Mouse (Mus musculus) retina, adult 2 months (tissue): ENCODE results near the gene Dnajc7.

Experiments
- DNase-seq: peaks from one replicate; pipeline ENCODE4 v3.0.0-alpha.2; 2012; ENCODE audit warnings: low read depth, low spot score

Gene Dnajc7

GRCm38 (mm10) chr11:100580275-100580674 lies 39.7 kb downstream of the Dnajc7 start:
- no peak for DNase-seq

- no peak for DNase-seq
Measured at GRCm38 (mm10) chr11:100579116-100579799, 40.7 kb downstream of the Dnajc7 start.

DNA sequence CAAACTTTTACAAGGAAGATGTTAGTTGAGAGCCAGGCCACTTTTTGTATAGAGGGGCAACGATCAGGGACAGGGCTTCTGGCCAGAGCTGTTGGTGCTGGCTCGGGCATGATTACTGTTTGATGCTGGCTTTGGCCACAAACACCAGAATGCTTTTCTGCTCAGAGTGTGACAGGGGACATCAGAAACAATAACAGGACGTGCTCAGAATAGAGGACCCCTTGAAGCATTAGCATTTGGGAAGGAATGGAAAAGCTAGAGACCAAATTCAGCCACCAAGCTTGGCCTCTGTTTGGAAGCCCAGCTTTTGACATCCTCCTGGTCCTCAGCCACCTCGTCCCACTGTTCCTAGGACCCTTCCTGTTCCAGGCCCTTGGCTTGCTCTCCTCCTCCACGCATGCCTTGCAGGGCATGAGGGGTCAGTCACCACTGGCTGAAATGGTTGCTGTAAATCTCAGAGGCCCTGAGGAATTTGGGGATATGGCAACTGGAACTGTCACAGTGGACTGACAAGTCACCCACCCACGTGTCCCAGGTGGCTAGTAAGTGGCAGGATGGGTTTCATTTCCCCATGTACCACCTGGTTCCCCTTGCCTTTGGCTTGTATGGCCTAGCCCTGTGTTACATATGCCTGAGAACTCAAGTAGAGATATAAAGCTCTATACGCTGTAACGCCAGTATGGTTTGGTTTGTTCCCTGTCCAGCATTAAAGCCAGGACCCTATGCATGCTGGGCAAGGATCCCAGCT lies 41.9 kb downstream of the Dnajc7 start:
- DNase-seq, result no peak

DNA sequence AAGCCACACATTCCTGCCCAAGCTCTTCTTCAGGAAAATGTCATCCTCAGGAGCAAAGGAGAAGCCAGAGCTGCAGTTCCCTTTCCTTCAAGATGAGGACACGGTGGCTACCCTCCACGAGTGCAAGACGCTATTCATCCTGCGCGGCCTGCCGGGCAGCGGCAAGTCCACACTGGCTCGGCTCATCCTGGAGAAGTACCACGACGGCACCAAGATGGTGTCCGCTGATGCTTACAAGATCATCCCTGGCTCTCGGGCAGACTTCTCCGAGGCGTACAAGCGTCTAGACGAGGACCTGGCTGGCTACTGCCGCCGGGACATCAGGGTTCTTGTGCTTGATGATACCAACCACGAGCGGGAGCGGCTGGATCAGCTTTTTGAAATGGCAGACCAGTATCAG lies 43.7 kb downstream of the Dnajc7 start:
- DNase-seq, result no peak

DNA sequence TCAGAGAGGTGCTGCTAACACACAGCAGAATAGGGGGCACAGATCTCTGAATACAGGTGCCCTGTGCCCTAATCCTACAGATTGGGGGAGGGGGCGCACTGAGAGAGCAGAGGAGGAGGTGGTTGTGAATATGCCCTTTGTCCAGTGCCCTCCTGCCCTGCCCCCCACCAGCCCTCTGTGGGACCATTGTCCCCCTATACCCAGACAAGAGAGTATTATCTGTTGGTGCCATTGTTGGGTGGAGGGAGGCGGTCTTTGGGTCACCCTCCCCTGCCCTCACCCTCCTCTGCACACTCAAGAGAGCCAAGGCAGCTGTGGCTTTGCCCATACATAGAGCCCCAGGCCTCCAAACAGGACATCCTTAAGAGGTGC lies 44.5 kb downstream of the Dnajc7 start:
- DNase-seq, result no peak

- DNase-seq, result no peak
Measured at GRCm38 (mm10) chr11:100574708-100575483, 45.1 kb downstream of the Dnajc7 start, which contains the start of gene Cnp. Gene Cnp, plus strand, starts transcription at chr11:100574904.

DNA sequence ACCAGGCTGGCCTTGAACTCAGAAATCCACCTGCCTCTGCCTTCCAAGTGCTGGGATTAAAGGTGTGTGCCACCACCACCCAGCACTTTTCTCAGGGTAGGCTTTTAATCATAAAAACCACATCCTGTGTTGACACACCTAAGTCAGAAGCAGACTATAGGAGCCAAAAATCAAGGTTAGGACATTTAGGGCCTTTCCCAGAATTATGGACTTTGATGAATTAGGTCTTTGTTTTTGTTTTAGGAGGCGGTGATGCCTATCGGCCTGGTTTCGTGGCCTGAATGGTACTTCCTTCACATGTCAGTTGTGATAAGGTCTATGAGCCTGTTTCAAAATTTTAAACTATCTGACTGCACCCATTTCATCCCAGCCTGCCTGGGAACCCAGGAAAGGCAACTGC lies 45.8 kb downstream of the Dnajc7 start:
- no peak for DNase-seq

DNA sequence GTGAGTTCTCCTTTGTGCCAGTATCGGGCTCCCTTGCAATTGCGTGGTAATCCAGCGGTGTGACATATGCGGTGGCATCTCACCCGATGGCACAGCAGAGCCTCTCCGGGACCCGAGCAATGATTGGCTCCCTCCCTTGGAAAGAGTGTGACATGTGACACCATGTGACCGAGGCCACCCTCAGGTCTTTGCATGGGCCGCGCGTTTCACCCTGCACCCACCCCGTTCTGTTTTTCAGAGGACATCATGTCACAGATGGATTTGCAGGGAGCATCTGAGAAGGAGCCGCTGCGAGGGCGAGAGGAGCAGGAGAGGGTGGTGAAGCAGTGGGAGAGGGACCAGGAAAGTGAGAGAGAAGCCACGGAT lies 48.8 kb downstream of the Dnajc7 start:
- DNase-seq, result no peak

- peak; percentile 54 for DNase-seq
Measured at GRCm38 (mm10) chr11:100570430-100571201, 49.4 kb downstream of the Dnajc7 start.

GRCm38 (mm10) chr11:100569789-100570188 lies 50.2 kb downstream of the Dnajc7 start:
- no peak for DNase-seq

GRCm38 (mm10) chr11:100568692-100569091 lies 51.3 kb downstream of the Dnajc7 start:
- no peak for DNase-seq

DNA sequence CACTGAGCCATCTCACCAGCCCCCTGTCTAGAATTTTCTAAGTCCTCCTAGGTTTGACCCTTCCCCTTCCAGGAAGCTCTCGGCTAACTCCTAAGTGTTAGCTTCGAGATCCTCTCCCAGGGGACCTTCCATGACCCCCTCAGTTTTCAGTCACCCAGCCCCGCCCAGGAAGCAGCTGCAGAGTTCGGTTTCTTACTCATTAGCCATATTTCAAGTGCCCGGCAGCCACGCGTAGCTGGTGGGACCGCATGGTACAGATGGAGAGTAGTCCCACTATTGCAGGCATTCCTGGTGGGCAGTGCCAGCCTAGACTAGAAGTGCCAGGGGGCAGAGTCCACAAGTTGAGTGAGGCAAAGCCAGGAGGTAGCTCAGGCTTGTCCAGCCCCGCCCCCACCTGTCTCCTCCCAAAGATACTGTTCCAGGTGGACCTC lies 52.1 kb downstream of the Dnajc7 start:
- DNase-seq, result no peak

GRCm38 (mm10) chr11:100567229-100567628 lies 52.7 kb downstream of the Dnajc7 start:
- no peak for DNase-seq

DNA sequence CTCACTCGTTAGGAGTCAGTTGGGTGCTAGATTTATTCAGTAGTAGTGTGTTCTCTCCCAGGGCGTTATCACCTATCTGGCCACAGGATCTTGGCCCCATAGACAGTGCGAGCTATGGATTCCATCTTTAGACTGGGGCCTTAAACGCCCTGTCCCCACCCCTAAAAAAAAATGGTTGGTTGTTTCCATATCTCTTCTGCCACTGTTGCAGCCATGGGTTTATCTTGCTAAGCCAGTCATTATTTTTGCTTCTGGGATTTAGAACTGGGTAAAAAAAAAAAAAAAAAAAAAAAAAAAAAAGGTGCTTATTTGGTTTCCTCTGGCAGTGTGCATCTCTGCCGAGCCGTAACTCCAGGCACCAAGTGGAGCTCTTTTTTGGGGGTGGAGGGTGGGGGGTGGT lies 55.3 kb downstream of the Dnajc7 start:
- no peak for DNase-seq

DNA sequence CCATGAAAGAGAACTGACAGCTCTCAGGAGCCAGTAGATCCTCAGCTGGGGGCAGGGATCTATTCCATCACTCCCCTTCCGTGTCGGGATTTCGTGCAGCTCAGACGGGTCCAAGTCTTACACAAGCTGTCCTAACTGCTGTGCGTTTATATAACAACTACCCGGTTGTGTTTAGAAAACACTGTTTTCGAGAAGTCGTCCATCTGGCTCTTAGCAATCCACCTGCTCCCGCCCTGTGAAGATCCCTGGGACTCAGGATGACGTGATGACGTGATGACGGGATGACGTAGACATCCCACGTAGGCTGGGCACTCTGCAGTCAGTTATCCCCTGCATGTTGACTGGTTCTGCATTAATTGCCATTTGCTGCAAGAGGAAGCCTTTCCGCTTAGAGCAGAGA lies 55.7 kb downstream of the Dnajc7 start:
- no peak for DNase-seq

DNA sequence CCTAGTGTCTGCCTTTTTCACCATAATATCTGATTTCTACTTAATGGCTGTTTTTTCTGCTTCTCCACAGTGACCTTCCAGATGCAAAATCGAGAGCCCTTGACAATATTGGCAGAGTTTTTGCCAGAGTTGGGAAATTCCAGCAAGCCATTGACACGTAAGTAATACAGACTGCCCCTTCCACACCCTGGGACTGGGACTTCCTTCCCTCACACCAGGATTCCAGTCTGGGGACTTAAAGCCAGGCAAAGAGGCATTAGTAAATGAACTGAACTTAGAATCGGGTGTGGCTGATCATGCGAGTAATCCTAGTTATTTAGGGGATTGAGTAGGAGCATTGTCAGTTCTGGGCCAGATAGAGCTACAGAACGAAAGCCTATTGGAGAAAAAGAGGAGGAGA lies 58.2 kb downstream of the Dnajc7 start:
- no peak for DNase-seq

- DNase-seq, result no peak
Measured at GRCm38 (mm10) chr11:100559476-100559875, 60.5 kb downstream of the Dnajc7 start.

- DNase-seq, result no peak
Measured at GRCm38 (mm10) chr11:100557563-100557962, 62.4 kb downstream of the Dnajc7 start.

DNA sequence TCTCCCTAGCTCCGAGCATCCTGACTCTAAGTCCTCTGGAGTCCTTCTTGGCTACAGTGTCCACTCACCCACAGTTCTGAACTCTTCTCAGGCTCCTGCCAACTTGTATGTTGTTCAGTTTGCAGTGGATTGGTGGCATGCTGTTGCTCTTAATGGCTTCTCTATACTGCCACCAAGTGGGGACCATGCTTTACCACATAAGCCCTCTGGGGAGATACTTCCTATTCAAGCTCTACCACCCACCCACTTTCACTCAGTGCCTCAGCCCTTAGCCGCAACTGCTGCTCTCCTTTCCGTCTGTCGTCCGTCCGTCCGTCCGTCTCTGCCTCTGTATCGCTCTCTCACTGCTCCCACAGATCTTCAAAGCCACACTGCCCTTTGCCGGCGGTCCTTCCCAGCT lies 64.4 kb downstream of the Dnajc7 start:
- no peak for DNase-seq

- DNase-seq, result no peak
Measured at GRCm38 (mm10) chr11:100552842-100553241, 67.1 kb downstream of the Dnajc7 start.

- DNase-seq, result no peak
Measured at GRCm38 (mm10) chr11:100550101-100550500, 69.9 kb downstream of the Dnajc7 start.

- no peak for DNase-seq
Measured at GRCm38 (mm10) chr11:100549466-100549865, 70.5 kb downstream of the Dnajc7 start.
